Mouse (Mus musculus) lung, postnatal 10 days (tissue): Measurements from ENCODE around the gene Ppef1.
"Not testable (repeated sequence)": the region's sequence is repeated elsewhere in the genome, so short reads cannot be mapped to it uniquely, and the experiment has no call there.

Experiments used
- DNase-seq: peaks from one replicate; pipeline ENCODE4 v3.0.0; 2021

Ppef1 gene

DNA sequence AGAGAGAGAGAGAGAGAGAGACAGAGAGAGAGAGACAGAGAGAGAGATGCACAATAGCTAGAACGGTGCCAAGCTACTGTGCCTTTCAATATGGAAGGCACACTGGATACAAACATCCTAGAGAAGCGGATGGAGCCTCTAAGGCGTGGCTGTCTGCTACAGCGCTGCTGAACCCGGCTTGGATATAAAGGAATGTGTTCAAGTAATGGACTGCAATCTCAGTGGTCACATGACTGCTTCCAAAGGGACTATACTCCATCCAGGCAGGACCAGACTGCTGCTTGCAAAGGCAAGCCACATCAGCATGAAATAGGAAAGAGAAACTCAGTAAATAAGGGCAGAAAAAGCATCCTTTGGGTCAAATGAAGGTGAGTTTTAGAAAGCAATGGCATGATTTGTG is at the start of gene Ppef1:
Gene Ppef1, minus strand, starts transcription at position 116 of the 400 bp plus-strand sequence.
- DNase-seq = no peak

DNA sequence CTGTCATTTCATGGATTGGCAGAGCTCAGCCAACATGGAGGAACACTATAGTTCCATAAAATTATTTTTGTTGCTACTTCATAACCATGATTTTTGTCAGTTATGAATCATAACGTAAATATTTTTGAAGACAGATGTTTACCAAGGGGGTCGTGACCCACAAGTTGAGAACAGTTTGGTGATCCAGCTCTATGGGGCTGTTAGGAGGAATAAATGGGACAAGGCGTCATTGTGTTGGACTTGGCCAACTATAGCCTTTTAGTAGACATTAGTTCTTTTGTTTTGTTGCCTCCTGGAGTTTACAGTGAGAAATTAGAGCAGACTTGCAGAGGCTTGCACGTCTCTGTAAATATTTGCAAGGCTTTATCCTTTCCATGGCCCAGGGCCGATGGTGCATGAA is 46.7 kb upstream of the Ppef1 start:
- DNase-seq = no peak

DNA sequence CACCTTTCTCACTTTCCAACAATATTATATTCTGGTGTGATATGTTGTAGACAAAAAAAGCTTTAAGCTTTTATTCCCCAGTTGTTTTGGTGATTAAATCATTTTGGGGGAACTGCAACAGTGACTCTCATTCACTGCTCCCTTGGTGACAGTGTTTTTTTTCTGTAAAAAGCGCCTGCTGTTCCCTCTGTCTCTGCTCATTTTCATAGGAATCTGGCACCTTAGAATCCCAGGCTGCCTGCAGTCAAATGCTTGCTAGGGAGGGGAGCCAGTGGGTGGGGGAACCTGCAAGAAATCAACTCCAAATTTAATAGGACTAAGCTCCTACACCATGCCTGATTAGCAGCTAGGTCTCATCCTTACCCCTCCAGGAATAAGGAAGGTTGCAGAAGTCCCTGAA is 37.5 kb upstream of the Ppef1 start:
- DNase-seq = no peak

DNA sequence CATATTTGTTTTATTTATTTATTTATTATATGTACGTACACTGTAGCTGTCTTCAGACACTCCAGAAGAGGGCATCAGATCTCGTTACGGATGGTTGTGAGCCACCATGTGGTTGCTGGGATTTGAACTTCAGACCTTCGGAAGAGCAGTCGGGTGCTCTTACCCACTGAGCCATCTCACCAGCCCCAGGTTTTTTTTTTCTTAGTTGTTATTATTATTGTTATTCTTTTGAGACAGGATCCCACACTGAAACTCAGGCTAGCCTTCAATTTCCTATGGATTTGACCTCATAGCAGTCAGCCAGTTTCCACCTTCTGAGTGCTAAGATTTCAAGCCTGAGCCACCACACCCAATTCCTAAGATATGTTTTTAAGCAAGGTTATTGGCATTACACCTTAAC is 34.1 kb upstream of the Ppef1 start:
- not testable (repeated sequence) for DNase-seq

DNA sequence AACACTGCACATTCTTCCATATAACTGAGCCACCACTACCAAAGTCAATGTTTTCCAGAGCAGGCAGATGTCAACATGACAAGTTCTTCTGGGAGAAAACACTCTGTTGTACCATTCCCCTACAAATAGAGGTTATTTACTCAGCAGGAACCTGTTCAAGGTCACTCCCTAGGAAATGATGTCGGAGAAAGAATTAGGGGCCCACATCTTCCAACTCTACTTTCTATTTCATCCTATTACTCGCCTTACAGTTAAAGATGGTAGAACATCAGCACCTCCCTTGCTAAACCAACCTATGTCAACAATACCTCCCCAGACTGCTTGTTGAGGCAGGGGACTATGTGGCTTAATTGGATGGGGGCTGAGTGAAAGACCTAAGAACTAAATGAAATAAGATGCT is 32.1 kb upstream of the Ppef1 start, which contains the start of gene Rs1:
Gene Rs1, plus strand, starts transcription at position 301 of the 400 bp plus-strand sequence.
- DNase-seq = no peak

DNA sequence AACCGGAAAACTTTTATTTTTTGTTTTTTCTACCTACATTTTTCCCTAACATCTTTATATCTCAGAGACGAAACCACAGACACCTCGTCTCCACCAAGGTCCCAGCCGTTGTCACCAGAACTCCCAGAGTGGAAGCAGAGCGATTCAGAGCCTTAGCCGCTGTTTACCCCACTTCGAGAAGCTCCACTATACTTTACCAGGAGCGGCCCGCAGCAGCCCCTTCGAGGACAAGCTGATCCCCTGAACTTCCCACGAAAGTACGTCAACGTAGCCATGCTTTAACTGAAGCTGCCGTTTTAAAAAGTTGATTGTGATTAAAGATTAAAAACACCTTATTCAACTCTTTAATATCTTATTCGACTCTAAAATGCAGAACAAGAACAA is 30.7 kb upstream of the Ppef1 start:
- no peak for DNase-seq

DNA sequence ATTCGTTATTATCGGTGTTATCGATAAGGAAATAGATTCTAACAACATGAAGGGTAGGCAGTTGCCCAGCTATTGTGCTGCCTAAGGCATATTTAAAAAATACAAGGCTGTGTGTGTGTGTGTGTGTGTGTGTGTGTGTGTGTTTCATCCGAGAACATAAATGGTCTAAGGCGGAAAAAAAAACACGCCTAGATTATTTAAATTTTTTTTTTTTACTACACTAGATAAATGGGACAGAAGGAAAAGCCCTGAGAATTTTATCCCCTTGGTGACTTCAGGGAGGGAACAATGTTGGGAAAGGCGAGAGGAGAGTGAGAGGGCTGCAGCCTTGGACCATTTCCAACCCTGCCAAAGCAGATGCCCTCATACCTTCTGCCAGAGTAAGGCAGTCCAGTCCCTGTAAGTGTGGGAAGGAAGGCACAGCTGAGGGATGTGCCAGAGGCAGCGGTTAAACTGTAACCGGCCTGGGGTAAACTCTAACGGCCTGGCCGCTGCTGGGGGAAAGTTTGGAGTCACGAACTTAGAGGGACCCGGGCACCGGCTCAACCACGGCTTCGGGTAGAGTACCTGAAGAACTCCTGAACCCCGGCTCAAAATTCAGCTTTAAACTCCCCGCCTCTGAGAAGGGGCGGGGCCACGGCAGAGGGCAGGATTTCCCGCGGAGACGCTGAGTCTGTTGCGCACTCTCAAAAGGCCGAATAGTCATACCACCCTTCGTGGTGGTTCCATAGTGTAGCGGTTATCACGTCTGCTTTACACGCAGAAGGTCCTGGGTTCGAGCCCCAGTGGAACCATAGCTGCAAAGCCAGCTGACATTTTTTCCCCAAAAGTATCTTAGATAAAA is 30.0 kb upstream of the Ppef1 start:
- peak; percentile 93 for DNase-seq

DNA sequence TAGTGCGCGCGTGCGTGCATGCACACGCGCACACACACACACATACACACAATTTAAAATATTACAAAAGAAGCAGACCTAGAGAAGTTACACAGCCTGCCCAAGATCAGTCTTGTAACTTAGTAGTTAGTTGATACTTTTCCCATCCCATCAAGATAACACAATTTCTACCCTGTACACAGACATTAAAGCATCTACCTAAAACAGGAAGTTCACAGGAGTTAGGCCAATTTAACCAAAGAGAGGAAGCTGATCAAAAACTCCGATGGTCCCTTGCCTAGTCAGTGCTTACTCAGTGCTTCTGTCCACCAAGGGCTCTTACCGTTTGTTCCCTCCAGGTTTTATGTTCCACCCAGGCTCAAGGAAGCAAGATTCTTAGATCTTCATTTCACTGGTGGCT is 15.2 kb upstream of the Ppef1 start:
- no peak for DNase-seq

DNA sequence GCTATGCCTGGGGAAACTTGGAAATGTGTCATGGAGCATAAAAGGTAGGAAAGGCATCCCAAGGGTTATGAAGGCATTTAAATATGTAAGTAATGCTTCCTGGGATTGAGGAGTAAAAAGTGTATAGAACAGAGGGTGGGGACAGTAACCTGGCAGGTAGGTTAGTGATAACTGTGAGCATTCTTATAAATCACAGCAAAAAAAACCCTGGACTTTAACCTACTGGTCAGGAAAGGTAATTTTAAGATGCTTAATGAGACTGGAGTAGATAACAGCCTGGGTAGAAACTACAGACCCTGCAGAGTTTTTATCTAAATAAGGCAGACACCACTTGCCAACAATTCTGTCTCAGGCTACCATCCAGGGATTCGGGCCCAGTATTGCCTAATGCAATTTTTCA is 13.1 kb upstream of the Ppef1 start:
- DNase-seq = no peak

DNA sequence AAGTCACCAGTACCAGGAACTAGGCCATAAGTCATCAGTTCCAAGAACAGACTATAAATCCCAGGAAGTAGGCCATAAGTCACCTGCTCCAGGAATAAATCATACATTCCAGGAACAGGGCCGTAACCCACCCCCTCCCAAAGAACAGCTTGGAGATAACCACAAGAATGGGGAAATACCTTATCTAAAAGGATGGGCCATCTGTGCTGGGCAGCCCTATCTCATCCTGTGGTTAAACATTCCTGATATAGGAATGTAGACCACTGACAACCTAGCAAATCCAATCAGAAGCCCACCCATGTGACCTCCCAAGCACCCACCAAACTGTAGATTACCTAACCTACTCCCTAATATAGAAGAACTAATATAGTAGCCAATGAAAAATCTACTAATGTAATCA is 9.8 kb upstream of the Ppef1 start:
- DNase-seq = no peak

DNA sequence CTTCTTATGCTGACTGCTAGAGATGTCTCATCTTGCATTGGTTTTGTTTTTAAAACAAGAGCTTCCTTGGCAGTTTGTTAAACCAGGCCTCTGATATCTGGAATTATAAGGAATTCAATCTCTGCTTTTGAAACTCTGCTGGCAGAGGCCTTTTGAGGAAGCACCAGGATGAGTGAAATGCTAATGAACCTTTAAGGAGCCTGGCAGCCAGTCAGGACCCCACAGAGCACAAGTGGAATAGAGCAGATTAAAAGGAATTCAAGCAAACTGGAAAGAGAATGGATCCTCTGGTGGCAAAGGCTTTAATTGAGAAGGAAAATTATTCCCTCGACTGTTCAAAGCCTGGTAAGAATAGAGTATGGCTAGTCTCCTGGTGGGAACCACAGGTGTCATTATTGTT is 36.4 kb downstream of the Ppef1 start:
- DNase-seq = no peak

DNA sequence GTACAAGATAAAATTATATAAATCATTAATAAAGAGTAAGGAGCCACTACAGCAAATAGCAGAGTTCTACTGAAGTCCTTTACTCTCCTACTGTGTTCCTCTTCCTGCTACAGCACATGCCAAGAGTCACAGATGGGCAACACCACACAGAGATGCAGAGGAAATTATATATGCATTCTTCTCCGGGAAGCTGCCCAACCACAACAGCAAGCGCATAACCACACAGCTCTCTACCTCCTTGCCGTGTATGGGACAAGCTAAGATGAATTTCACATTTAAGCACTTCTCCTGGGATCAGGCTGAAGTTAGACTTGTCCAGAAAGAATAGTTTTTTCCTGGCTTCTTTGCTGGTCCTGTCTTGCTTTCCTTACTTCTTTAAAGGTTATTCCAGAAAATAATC is 44.0 kb downstream of the Ppef1 start:
- DNase-seq = no peak

DNA sequence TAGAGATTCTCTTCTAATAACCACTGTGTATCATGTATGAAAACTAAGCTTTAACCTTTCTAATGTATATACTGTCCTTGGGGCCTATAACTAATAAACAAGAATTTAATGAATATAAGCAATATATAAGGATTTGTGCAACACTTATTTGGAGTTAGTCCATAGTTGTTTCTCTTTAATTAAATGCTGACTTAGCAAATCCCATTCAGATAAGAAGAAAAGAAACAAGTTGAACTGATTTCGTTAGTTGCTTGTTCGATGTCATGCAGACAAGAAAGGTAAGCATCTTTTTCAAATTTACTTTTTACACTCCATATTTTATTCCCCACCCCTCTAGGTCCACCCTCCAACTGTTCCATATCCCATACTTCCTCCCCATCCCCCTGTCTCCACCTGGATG is 45.5 kb downstream of the Ppef1 start:
- DNase-seq = no peak

DNA sequence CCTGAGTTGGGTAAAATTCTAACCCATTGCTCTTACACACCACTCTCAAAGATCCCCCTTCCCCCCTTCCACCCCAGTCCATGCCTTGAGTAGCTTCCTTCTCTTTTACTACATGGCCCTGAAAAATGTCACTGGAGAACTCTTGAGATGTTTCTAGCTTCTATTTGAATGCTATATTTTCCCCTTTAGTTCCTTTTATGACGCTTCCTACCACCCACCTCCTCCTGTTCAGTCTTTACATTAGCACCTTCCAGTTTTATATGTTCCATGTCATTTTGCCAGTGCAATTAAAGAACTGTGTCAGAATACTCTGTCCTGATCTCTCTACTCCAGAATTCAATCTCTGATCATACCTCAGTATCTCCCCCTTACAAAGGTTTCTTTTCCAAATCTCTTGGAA is 65.6 kb downstream of the Ppef1 start:
- no peak for DNase-seq

DNA sequence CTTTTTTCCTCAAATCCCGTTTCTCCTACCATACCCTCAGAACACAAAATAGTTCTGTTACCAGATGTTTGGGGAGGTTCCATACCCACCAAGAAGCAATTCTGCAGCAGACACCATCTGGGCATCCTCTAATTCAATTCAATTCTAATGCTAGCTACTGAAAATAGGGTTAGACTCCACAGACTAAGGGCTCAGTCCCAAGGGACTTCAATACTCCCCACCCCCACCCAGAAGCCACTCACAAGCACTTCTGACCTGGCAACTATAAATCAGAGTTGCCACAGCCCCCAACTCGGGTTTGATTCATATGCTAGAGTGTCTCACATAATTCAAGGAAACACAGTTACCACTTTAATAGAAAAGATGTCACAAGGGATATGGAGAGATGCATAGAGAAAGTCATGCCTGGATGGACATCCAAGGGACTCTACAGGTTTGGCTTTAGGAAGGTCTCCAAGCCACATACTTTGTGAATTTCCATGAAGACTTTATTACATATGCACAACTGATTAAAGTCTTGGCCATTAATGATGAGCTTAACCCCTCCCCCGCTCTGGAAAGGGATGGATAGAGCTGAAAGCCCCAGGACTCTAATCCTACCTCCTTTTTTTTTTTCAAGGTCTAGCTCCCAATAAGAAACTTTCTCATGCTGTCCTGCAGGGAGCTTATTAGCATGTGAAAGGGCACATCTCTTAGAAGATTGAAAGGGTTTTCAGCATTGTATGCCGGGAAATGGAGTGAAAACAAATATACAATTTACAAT is 124.5 kb downstream of the Ppef1 start:
- DNase-seq = no peak

DNA sequence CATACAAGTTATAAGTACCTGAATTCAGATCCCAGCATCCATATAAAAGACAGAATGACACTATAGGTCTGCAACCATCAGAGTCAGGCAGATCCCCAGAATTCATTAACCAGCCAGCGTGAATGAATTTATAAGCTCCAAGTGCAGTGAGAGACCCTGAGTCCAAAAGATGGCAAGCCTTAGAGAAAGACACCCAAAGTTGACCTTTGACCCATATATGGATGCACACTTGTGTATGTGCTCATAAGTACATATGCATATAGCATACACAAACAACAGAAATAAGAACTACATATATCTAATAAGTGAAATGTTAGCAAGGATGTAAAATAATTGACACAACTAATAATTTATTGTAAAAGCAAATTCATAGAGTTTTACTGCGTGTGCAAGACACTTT is 125.1 kb downstream of the Ppef1 start:
- no peak for DNase-seq

DNA sequence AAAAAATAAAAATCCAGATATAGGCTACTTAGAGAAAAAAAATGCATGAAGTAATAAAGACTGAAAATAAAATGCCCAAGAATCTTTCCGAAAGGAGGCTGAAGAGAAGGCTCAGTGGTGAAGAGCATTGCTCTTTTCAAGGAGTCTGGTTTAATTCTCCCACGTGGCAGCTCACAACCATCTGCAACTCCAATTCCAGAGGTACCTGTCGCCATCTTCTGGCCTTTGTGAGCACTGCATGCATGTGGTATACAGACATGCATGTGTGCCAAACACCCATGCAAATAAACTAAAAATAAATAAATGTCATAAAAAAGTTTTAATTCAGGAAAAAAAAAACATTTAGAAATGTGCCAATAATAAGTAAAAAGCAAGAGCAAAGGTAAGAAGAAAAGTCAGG is 125.7 kb downstream of the Ppef1 start:
- peak; percentile 44 for DNase-seq

DNA sequence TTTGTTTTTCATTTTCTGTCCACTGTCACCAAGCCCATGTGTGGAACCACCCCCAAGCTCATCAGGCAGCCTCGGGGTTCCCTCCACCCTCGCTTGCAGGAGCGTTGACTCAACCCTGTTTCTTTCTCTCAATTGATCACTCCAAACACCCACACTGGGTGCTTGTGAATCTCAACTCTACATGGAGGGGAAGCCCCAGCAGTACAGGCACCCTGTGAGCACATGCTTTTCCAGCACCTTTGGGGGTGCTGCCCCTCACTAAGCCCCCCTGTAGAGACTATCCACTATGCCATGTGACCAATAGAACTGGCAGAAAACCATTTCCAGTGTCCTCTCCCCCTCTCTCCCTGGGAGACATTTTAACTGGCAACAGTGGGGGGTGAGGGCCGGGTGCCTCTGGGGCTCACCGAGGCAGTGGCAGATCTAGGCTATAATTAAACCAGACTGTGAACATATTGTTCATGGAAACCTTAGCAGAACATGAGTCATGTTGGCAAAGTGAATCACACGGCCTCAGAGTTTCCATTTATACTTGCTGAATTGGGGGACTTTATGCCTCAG is 131.5 kb downstream of the Ppef1 start:
- peak; percentile 28 for DNase-seq

DNA sequence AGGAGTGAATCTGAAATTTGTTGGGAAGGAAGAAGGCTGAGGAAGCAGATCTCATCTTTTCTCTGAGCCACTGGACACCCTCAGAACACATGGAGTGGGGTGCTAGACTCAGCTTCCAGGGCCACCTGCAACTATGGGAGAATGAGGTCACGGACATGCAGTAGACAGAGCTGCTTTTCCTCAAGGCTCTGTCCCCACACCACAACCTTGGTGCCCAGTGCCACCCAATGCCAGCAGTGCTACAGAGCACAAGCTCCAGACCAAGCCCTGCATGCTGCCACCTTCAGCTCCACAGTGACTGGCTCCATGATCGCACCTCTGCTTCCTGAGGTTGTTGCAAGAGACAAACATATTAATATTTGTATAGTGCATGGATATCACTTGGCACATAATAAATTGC is 132.2 kb downstream of the Ppef1 start:
- no peak for DNase-seq

DNA sequence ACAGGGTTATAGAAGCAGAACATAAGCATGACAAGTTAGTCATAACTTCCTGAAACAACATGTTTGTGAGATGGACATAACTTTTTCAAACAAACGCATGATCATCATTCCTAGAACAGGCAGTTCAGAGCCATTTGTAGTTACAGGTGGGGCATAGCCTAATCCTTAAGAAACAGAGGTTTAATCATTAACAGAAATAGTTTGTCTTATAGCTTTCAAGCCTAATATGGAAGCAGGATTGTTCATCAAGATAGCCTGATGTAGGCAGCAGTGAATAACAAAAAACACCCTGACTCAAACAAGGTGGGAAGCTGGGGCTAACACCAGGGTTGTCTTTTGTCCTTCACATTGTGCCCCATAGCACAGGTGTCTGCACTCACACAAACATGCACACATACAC is 132.8 kb downstream of the Ppef1 start:
- no peak for DNase-seq

DNA sequence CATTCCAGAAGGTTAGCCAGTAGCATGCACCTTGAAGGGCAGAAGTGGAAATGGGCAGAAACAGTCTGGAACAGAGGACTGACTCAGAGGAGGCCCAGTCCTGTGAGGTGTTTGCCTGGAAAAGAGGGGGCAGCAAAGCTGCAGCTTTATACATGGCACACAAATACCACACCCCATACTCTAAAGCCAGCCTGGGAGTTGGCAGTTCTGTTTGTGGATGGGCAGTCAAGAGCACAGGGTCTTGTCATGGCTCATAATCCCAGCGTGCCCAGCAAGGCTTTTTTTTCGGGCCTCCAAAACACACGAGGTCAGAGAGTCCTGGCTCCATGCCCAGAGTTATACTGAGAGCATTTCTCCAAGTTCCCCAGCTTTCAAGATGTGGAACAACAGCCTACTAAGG is 134.5 kb downstream of the Ppef1 start:
- DNase-seq = peak; percentile 54

DNA sequence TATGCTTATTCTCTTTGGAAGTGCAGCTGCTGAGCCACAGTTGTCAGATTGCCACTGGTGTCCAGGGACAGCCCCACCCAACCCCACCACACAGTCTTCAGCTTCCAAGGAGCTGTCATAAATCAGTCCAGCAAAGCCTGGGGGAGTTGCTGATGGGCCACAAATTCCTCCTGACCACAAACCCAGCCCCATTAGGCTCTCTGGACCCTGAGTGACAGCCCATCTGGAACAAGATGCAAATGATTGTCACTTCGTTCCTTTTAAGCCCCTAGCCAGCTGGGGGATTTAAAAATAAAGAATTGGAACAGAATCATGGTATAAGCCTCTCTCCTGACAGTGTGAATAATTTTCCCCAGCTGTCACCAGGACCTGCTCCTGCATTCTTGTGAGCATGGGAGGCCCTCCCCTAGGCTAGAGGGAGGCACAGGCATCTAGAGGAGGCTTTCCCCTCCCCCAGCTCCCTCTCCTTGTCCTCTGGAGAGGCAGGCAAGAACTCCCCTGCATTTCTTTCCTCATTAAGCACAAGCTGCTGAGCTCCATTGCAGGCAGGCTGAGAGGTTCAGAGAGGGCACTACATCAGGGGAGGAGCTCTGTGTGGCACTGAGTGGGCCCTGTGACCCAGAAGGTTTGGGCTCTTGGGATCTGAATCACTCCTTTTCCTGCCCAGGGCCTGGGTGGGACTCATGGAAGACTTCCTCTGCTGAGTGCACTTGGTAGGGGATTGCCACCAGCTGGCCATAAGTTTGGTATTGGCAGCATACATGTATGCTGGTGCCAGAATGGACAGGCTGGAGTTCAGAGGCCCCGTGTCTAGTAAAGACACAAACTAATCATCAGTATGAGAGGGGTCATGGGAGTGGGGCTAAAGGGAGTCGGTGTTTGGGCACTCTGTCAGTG is 136.8 kb downstream of the Ppef1 start:
- peak; percentile 75 for DNase-seq

DNA sequence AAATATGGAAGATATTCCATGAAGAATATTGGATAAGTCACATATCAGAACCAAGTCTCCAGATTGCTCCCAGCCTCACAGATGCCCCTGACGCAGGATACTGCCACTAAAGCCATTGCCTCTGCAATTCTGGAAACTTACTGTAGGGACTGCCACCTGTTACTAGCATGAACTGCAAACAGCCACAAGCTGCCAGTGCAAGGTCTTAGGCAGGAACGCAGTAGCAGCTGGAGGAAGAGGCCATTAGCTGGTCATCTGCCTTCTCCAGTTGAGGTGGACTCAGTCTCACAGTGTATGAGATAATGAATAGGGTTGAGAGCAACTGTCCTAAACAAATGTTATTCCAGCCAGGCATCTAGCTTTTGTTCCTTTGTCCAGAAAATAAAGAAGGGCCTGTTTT is 137.5 kb downstream of the Ppef1 start:
- DNase-seq = no peak
